Mouse (Mus musculus): Measurements from ENCODE around the gene Rchy1.

GRCm38 (mm10) chr5:91987799-91988198, 24.9 kb upstream of the Rchy1 start:
- TF ChIP-seq CTCF (IDR thresholded peaks at IDR 0.05 in 2 of 3, conservative IDR thresholded peaks at IDR 0.05 in 1 of 3; ENCODE audit: control insufficient read depth in 1 of 3, insufficient read depth in 1 of 3, low read depth in 2 of 3, low read length in 3 of 3, poor library complexity in 1 of 3, severe bottlenecking in 1 of 3) (no peak), E2F4 (IDR thresholded peaks at IDR 0.05; ENCODE audit: borderline replicate concordance, low read depth, low read length) (no peak), JUND (IDR thresholded peaks at IDR 0.05; ENCODE audit: low read depth, low read length) (no peak), HCFC1 (IDR thresholded peaks at IDR 0.05; ENCODE audit: low read depth, low read length) (no peak), POLR2A (IDR thresholded peaks at IDR 0.05; ENCODE audit: control insufficient read depth in 1 of 2, insufficient read depth in 1 of 2, low read depth in 1 of 2, low read length in 2 of 2, poor library complexity in 1 of 2) (no peak), CHD2 (IDR thresholded peaks at IDR 0.05; ENCODE audit: low read length) (no peak), USF2 (IDR thresholded peaks at IDR 0.05; ENCODE audit: borderline replicate concordance in 1 of 2, insufficient read depth in 1 of 2, low read depth in 1 of 2, low read length in 2 of 2) (no peak), SMC3 (IDR thresholded peaks at IDR 0.05; ENCODE audit: low read depth, low read length) (no peak)

Data from MEL (cell line).